Mouse (Mus musculus) large intestine, adult 2 months (tissue): Measurements from ENCODE around the gene Igsf10. TPM values are rescaled to one million over a fixed set of nuclear protein-coding genes. Genes with fewer than 3 reads are reported as not detected.

Experiments
- DNase-seq: peaks from one replicate; pipeline ENCODE4 v3.0.0-alpha.2; 2012; ENCODE audit warnings: low read depth, low spot score
- WGBS: fragments of 180-500 bp; shearing (Covaris S2); methylation state at CpG from one replicate; pipeline ENCODE4 v1.1.7; 2018; 5-methylcytosine and 5-hydroxymethylcytosine counted together
- polyA plus RNA-seq: library from polyadenylated mRNA; depleted of rRNA; stranded (reverse); fragments of >200 nt; gene quantifications from 2 replicates; pipeline ENCODE4 v1.2.3, GENCODE M21; 2012; rRNA removed

Igsf10 gene
- polyA plus RNA-seq, 1 experiment = 0.79 TPM

DNA sequence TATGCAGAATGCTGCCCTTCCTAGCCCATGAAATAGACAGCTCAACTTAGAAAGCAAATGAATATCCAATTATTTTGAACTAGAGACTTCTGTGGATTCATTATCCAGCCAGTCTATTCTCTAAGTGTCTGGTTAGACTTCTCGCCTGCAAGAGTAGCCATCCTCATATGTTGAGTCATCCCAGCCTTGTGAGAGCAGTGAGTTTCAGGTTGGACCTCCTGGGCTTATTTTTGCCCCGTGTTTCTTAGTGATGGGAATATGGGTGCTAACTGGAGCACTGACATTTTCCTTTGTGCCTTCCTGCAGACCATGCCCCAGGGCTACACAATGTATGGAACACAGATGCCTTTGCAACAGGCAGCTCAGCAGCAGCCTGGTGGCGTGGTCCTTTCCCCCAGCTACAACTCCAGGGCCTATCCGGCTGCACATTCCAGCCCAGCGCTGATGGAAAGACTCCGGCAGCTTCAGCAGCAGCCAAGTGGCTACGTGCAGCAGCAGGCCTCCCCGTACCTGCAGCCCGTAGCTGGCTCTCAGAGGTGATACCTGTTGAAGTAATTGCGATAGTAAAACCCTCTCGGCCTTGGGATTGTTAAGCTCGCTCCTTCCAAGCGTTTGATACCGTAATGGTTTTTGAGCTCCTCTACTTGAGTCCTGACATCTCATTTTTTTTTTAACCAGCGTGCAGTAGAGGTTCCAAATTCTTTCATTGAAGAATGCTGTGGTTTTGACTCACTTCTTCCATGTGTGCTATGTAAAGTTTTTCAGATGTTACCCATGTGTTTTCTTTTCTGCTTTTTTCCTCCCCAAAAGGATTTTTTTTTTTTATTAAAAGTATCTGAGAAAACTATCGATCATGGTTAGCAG lies 48.3 kb downstream of the Igsf10 start:
- WGBS = 85% methylated on average over 16 of the region's 16 CpGs
- DNase-seq = no peak

- DNase-seq = no peak
Measured at GRCm38 (mm10) chr3:59293437-59294199, 50.6 kb downstream of the Igsf10 start.

DNA sequence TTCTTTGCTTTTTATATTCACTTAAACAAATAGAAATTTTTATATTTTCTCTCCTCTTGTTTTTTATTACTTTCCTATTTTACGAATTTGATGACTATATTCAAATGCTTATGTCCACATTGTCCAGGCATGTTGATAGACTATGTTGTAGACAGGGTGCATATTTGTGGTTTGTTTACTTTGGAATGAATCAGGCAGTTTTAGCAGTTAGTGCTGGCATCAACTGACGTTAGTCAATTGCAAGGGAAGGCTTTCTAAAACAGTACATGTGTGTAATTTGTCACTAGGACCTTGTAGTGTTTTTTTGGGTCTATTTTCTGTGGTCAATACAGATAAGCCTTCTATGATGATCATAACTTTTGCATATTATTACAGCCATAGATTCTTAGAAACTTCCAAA lies 53.6 kb downstream of the Igsf10 start:
- 27% methylated on average over 2 of the region's 2 CpGs for WGBS

More at GRCm38 (mm10) chr3:59293437-59294199, 50.6 kb downstream of the Igsf10 start:
- 85% methylated on average over 5 of the region's 5 CpGs for WGBS

DNA sequence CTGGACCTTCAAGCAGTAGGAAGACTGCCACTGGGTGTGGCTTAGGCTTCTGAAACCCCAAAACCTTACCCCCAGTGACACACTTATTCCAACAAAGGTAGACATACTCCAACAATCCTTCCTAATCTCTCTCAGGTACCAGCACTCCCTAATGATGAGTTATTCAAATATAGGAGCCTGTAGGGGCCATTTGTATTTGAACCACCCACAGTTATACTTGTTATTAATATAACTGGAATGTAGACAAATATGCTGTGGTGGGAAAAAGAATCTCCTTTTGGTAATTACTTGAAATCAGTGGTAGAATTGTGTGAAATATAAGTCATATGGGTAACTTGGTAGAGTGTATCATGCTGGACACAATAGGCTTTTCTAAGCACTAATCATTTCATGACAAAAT lies 65.6 kb downstream of the Igsf10 start:
- no peak for DNase-seq

More for the DNA sequence above, 53.6 kb downstream of the Igsf10 start:
- DNase-seq = no peak

DNA sequence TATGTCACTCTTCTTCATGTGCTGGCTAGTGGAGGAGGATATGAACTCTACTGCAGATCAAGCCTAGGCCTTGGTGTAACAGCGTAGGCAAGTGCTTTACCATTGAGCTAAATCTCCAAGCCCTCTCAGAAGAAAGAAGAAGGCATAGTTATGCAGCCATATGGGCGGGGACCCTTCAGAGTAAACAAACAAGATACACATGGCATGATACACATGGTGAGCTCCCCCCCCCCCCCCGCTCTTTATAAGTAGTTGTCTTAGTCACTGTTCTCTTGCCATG lies 66.0 kb downstream of the Igsf10 start:
- 89% methylated on average over 3 of the region's 3 CpGs for WGBS

DNA sequence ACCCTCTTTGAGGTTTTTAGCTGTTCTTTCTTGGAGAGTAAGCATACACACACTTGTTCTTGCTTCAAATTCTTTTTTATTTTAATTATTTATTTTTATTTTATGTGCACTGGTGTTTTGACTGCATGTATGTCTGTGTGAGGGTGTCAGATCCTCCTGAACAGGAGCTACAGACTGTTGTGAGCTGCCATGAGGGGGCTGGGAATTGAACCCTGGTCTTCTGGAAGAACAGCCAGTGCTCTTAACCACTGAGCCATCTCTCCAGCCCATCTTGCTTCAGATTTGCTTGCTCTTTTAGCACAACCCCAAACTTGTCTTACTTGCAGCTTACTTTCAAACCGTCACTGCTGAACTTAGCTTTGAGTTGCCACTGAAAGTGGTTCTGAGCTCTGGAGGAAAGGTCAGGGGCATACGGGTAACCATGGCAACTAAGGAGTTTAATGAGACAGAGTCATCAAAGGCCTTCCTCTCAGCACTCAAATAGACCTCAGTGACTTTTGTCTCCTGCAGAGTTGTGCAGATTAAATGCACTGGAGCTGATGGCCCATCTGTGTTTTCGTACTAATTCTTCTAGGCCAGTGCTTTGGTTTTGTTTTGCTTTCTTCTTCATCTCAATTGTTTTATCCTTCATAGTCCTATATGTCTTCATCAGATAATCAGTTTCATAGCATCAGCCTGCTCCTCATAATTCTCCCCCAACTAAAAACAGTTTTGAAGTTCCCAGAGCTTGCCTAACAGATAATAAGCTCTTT lies 66.5 kb downstream of the Igsf10 start:
- no peak for DNase-seq
- 42% methylated on average over 3 of the region's 3 CpGs for WGBS

More for the DNA sequence above, 66.0 kb downstream of the Igsf10 start:
- DNase-seq = no peak

DNA sequence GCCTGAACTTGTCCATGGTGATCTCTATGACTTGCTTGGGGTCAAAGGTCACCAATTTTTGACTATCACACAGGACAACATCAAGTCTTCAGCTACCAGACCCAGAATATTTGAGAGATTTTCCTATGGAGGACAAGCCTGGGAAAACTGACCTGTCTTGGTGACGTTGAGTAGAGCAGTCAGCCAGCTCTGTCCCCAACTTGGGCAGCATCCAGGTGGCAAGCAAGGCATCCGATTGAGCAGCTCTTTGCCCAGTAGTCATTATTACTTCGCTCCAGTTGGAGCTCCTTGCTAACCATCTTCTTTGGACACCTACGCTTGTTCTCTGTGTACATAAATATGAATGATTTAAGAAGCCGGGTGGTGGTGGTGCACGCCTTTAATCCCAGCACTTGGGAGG lies 73.4 kb downstream of the Igsf10 start:
- 94% methylated on average over 6 of the region's 6 CpGs for WGBS
- no peak for DNase-seq

Other genes with a start within 250 kb of the Igsf10 start
- 1.6 and 2.0 TPM in 2 replicates for gene Gpr171, start 242.6 kb downstream of the Igsf10 start, polyA plus RNA-seq
- 12.0 and 12.7 TPM in 2 replicates for gene P2ry14, start 190.8 kb downstream of the Igsf10 start, polyA plus RNA-seq
- gene Gpr87, start 149.3 kb downstream of the Igsf10 start, polyA plus RNA-seq = not detected in 2 replicates
- gene P2ry13, start 133.5 kb downstream of the Igsf10 start, polyA plus RNA-seq = 1.7 and 2.9 TPM in 2 replicates
- gene P2ry12, start 81.5 kb downstream of the Igsf10 start, polyA plus RNA-seq = 1.1 and 2.5 TPM in 2 replicates